Mouse (Mus musculus) spleen, embryonic (tissue): ENCODE data around the gene Irak4.

ENCODE experiments used
- CTCF ChIA-PET: fragments of 350-600 bp; sonication (Branson Sonifier 250); formaldehyde crosslinking; loops from one replicate; lab custom pipeline; 2022; lab: Charles Lee

Gene Irak4

GRCm38 (mm10) chr15:94558895-94559656 lies 15.6 kb downstream of the Irak4 start:
- CTCF ChIA-PET: interaction anchor here (1.0 kb wide), 1 partner anchor 9 kb away, joined by 4 read pairs; no protein-coding TSS in a partner anchor

GRCm38 (mm10) chr15:94564909-94565308 lies 21.5 kb downstream of the Irak4 start:
- CTCF ChIA-PET: no interaction called here

GRCm38 (mm10) chr15:94565854-94566253 lies 22.4 kb downstream of the Irak4 start:
- CTCF ChIA-PET: interaction anchor here (0.6 kb wide), 1 partner anchor 30 kb away, joined by 3 read pairs; no protein-coding TSS in a partner anchor

- CTCF ChIA-PET: interaction anchor here (1.0 to 1.3 kb wide), 2 partner anchors 9 to 11 kb away, joined by 3 to 4 read pairs; no protein-coding TSS in a partner anchor
Observed at GRCm38 (mm10) chr15:94568496-94569182, 25.2 kb downstream of the Irak4 start.

- CTCF ChIA-PET: no interaction called here
Observed at GRCm38 (mm10) chr15:94571501-94571900, 28.1 kb downstream of the Irak4 start.

GRCm38 (mm10) chr15:94572746-94573145 lies 29.3 kb downstream of the Irak4 start:
- CTCF ChIA-PET: no interaction called here

- CTCF ChIA-PET: no interaction called here
Observed at GRCm38 (mm10) chr15:94574566-94575268, 31.3 kb downstream of the Irak4 start.

- CTCF ChIA-PET: no interaction called here
Observed at GRCm38 (mm10) chr15:94582000-94582593, 38.7 kb downstream of the Irak4 start.

GRCm38 (mm10) chr15:94583153-94583552 lies 39.7 kb downstream of the Irak4 start:
- CTCF ChIA-PET: no interaction called here

GRCm38 (mm10) chr15:94584738-94585137 lies 41.3 kb downstream of the Irak4 start:
- CTCF ChIA-PET: no interaction called here

- CTCF ChIA-PET: interaction anchor here (1.4 kb wide), 1 partner anchor 12 kb away, joined by 3 read pairs; no protein-coding TSS in a partner anchor
Observed at GRCm38 (mm10) chr15:94587826-94588715, 44.6 kb downstream of the Irak4 start.

GRCm38 (mm10) chr15:94589219-94590075 lies 46.0 kb downstream of the Irak4 start, which contains the start of gene Twf1:
Twf1 (minus strand) TSS chr15:94589889.
- CTCF ChIA-PET: no interaction called here

GRCm38 (mm10) chr15:94590083-94590482 lies 46.6 kb downstream of the Irak4 start:
- CTCF ChIA-PET: interaction anchor here (0.7 kb wide), 1 partner anchor 72 kb away, joined by 3 read pairs; no protein-coding TSS in a partner anchor

GRCm38 (mm10) chr15:94591356-94591755 lies 47.9 kb downstream of the Irak4 start:
- CTCF ChIA-PET: no interaction called here

- CTCF ChIA-PET: no interaction called here
Observed at GRCm38 (mm10) chr15:94593586-94593985, 50.1 kb downstream of the Irak4 start.

- CTCF ChIA-PET: no interaction called here
Observed at GRCm38 (mm10) chr15:94600145-94600707, 56.8 kb downstream of the Irak4 start.

- CTCF ChIA-PET: no interaction called here
Observed at GRCm38 (mm10) chr15:94601339-94601738, 57.9 kb downstream of the Irak4 start.

- CTCF ChIA-PET: no interaction called here
Observed at GRCm38 (mm10) chr15:94602441-94602840, 59.0 kb downstream of the Irak4 start.

- CTCF ChIA-PET: no interaction called here
Observed at GRCm38 (mm10) chr15:94607768-94608167, 64.3 kb downstream of the Irak4 start.
